Mouse (Mus musculus) brain, embryonic 14.5 days (tissue): ENCODE measurements around the gene Ap4s1.

Experiments
- CTCF ChIP-seq: fragments of 200-500 bp; IDR thresholded peaks from 2 replicates; pipeline ENCODE4 v1.5.1; 2012; ENCODE audit warnings: inconsistent platforms, mild to moderate bottlenecking, moderate library complexity, borderline replicate concordance; ENCODE audit not compliant: insufficient read depth, insufficient read length; ENCODE audit errors: extremely low read depth
- POLR2A ChIP-seq: fragments of 200-500 bp; IDR thresholded peaks from 2 replicates; pipeline ENCODE4 v1.6.1; 2012; ENCODE audit warnings: mild to moderate bottlenecking, inconsistent platforms, borderline replicate concordance; ENCODE audit not compliant: poor library complexity, insufficient read depth, insufficient read length, severe bottlenecking; ENCODE audit errors: extremely low read depth

GRCm38 (mm10) chr12:51671231-51671891 is 19.5 kb upstream of the Ap4s1 start:
- TF ChIP-seq POLR2A (no peak), CTCF (no peak)
